Mouse (Mus musculus) intestine, embryonic 16.5 days (tissue): ENCODE measurements at regions not wholly inside any gene's neighbourhood (a gene's known extent, or its start where the extent isn't known, plus 50 kb on each side); places are given as distances from the start of the nearest gene placed in this dataset.
A peak's percentile ranks its signal among the peaks of the same experiment; 100 is the strongest.

Experiments used
- ATAC-seq: fragments of 200-750 bp; cut with Nextera tagmentation; 2 replicates; pipeline ENCODE4 v1.8.0; 2017; ENCODE audit warnings: moderate TSS enrichment, moderate library complexity
- H3K27ac ChIP-seq: fragments of 300-500 bp; sonication (generic); 2 replicates; pipeline ENCODE4 v1.5.1; 2014; ENCODE audit warnings: mild to moderate bottlenecking, low read length
- H3K27me3 ChIP-seq: fragments of 300-500 bp; sonication (generic); replicated peaks from 2 replicates; pipeline ENCODE4 v1.6.1; 2014; ENCODE audit warnings: low read length, control low read depth, mixed read lengths; ENCODE audit not compliant: control insufficient read depth, insufficient read depth
- H3K36me3 ChIP-seq: fragments of 300-500 bp; sonication (generic); 2 replicates; pipeline ENCODE4 v1.6.1; 2014; ENCODE audit warnings: low read length, control low read depth; ENCODE audit not compliant: control insufficient read depth, insufficient read depth
- H3K4me1 ChIP-seq: fragments of 300-500 bp; sonication (generic); 2 replicates; pipeline ENCODE4 v1.6.1; 2014; ENCODE audit warnings: low read length, control low read depth, mixed read lengths; ENCODE audit not compliant: control insufficient read depth, insufficient read depth
- H3K4me2 ChIP-seq: fragments of 300-500 bp; sonication (generic); 2 replicates; pipeline ENCODE4 v1.6.1; 2014; ENCODE audit warnings: low read depth, low read length, control low read depth
- H3K4me3 ChIP-seq: fragments of 300-500 bp; sonication (generic); 2 replicates; pipeline ENCODE4 v1.5.1; 2014; ENCODE audit warnings: mild to moderate bottlenecking, low read length
- H3K9ac ChIP-seq: fragments of 300-500 bp; sonication (generic); 2 replicates; pipeline ENCODE4 v1.6.1; 2014; ENCODE audit warnings: low read depth, low read length
- H3K9me3 ChIP-seq: fragments of 300-500 bp; sonication (generic); 2 replicates; pipeline ENCODE4 v1.6.1; 2016; ENCODE audit warnings: low read length, control low read depth; ENCODE audit not compliant: control insufficient read depth
- WGBS: fragments of 180-500 bp; shearing (Covaris S2); extraction: QIAGEN DNeasy Blood & Tissue Kit; methylation state at CpG from one replicate; pipeline ENCODE4 v1.1.7; 2014; 5-methylcytosine and 5-hydroxymethylcytosine counted together

DNA sequence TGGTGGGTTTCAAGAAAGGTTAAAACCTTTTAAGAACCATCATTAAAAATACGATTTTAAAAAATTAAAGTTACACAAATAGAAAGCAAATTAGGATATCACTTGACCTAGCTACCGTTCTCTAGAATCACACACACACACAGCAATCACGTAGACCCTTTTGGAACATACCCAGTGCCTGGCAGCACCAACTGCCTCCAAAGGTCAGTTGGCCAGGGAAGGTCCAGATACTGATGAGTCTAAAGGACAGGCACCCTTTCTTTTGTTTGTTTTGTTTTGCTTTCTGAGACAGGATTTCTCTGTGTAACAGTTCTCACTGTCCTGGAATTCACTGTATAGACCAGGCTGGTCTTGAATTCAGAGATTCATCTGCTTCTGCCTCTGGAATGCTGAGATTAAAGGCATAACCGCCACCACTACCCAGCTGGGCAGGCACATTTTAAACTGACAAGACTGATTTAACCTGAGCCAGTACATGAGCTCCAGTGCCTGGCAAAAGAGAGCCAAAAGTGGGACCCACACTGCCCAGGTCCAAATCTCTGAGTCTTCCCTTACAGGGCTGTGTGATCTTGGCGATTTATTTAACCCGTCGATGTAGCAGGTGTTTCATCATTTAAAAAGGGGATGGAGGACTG is 353.0 kb downstream of the Pmp22 start:
- no peak overlapping the region for H3K27ac ChIP-seq
- H3K4me1 ChIP-seq = no peaks in the 10 kb centered on the region
- H3K27me3 ChIP-seq = no peaks in the 10 kb centered on the region
- WGBS = 87% methylated on average over 7 of the region's 7 CpGs
- no peak overlapping the region for H3K4me2 ChIP-seq
- H3K4me3 ChIP-seq = no peak overlapping the region
- no peak for ATAC-seq
- H3K9me3 ChIP-seq = no peaks in the 10 kb centered on the region
- H3K36me3 ChIP-seq = no peaks in the 10 kb centered on the region
- H3K9ac ChIP-seq = no peak overlapping the region

DNA sequence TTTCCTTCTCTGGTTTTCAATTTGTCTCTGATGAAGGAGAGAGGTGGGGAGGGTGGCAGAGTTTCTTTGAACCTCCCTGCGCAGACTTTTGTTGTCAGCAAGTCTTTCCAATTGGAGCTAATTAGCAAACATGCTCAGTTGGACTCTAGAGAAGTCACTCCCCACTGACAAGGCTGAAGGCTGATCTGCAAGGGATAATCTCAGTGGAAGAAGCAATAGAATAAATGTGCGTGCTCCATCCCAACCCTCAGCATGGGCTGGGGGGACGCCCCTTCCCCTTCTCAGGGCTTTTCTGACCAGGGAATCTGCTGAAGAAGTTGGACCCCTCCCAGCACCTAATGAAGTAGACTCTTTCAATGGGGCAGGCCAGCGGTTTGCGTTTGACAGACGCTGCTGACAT is 353.8 kb downstream of the Pmp22 start:
- no peak for ATAC-seq
- Histone ChIP-seq H3K9me3 (no peaks in the 10 kb centered on the region), H3K27ac (no peak overlapping the region), H3K4me1 (no peaks in the 10 kb centered on the region), H3K4me3 (no peak overlapping the region), H3K9ac (no peak overlapping the region), H3K36me3 (no peaks in the 10 kb centered on the region), H3K4me2 (no peak overlapping the region), H3K27me3 (no peaks in the 10 kb centered on the region)
- 71% methylated on average over 6 of the region's 6 CpGs for WGBS

DNA sequence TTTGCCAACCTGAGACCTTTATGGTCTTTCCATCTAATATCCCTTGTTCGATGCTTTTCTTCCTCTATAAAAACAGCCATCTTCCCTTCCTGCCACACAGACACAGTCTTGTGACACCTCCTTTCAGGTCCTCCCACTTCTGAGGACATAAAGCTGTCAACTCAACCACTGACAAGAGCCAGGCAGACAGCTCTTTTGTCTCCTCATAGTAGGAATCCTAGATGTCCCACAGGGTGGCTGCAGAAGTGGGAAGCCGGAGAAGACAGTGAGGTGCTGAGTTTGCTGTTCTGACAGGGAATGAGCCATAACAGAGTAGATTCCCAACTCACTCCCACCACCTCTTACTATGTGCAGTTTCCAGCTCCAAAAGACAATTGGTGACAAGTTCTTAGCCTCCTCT is 358.4 kb downstream of the Pmp22 start:
- Histone ChIP-seq H3K9ac (no peak overlapping the region), H3K27me3 (no peaks in the 10 kb centered on the region), H3K36me3 (no peaks in the 10 kb centered on the region), H3K9me3 (no peaks in the 10 kb centered on the region), H3K4me2 (no peak overlapping the region), H3K4me3 (no peak overlapping the region), H3K4me1 (no peaks in the 10 kb centered on the region), H3K27ac (no peak overlapping the region)
- 35% methylated on average over 2 of the region's 2 CpGs for WGBS
- ATAC-seq = no peak

DNA sequence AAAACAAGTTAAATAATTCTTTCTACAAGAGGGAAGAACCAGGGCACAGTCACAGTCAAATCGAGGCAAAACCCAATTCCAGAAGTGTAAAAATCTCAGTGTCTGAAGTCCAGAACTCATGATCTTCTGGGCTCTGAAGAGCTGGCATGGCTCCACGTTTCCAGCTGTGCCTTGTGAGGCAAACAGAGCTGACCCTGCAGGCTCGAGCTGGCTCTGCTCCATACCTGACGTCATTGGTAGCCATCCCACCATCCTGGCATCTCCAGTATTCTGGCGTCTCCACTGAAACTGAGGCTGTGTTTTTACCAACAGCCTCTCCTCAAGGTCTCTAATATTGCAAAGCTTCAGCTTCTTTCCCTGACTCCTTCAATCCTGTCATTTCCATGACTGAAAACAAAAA is 373.4 kb downstream of the Pmp22 start:
- no peaks in the 10 kb centered on the region for H3K9me3 ChIP-seq
- no peaks in the 10 kb centered on the region for H3K27me3 ChIP-seq
- H3K4me2 ChIP-seq = no peak overlapping the region
- H3K4me3 ChIP-seq = no peak overlapping the region
- ATAC-seq = no peak
- H3K27ac ChIP-seq = no peak overlapping the region
- WGBS = 43% methylated on average over 5 of the region's 5 CpGs
- H3K9ac ChIP-seq = no peak overlapping the region
- H3K36me3 ChIP-seq = no peaks in the 10 kb centered on the region
- H3K4me1 ChIP-seq = no peaks in the 10 kb centered on the region

- Histone ChIP-seq H3K36me3 (no peaks in the 10 kb centered on the region), H3K27me3 (no peaks in the 10 kb centered on the region), H3K4me3 (no peak overlapping the region), H3K9me3 (no peaks in the 10 kb centered on the region), H3K4me1 (no peaks in the 10 kb centered on the region), H3K9ac (no peak overlapping the region), H3K4me2 (no peak overlapping the region), H3K27ac (no peak overlapping the region)
- WGBS = 88% methylated on average over 8 of the region's 8 CpGs
- ATAC-seq = no peak
These were observed 378.6 kb downstream of the Pmp22 start for GRCm38 (mm10) chr11:63507387-63507786.

GRCm38 (mm10) chr11:63508727-63509126 is 379.9 kb downstream of the Pmp22 start:
- H3K27me3 ChIP-seq = no peaks in the 10 kb centered on the region
- 91% methylated on average over 2 of the region's 2 CpGs for WGBS
- no peak overlapping the region for H3K4me2 ChIP-seq
- H3K9me3 ChIP-seq = no peaks in the 10 kb centered on the region
- no peak overlapping the region for H3K27ac ChIP-seq
- no peaks in the 10 kb centered on the region for H3K4me1 ChIP-seq
- no peak for ATAC-seq
- no peak overlapping the region for H3K9ac ChIP-seq
- no peaks in the 10 kb centered on the region for H3K36me3 ChIP-seq
- H3K4me3 ChIP-seq = no peak overlapping the region

GRCm38 (mm10) chr11:63510611-63511010 is 381.8 kb downstream of the Pmp22 start:
- Histone ChIP-seq H3K27ac (no peak overlapping the region), H3K9me3 (no peaks in the 10 kb centered on the region), H3K4me3 (no peak overlapping the region), H3K27me3 (no peaks in the 10 kb centered on the region), H3K36me3 (no peaks in the 10 kb centered on the region), H3K4me1 (no peaks in the 10 kb centered on the region), H3K9ac (no peak overlapping the region), H3K4me2 (no peak overlapping the region)
- ATAC-seq = no peak
- 92% methylated on average over 7 of the region's 7 CpGs for WGBS

GRCm38 (mm10) chr11:63514615-63515014 is 385.8 kb downstream of the Pmp22 start:
- ATAC-seq = no peak
- WGBS = 91% methylated on average over 3 of the region's 3 CpGs
- no peak overlapping the region for H3K4me3 ChIP-seq
- no peak overlapping the region for H3K27ac ChIP-seq
- no peaks in the 10 kb centered on the region for H3K27me3 ChIP-seq
- no peaks in the 10 kb centered on the region for H3K36me3 ChIP-seq
- no peaks in the 10 kb centered on the region for H3K9me3 ChIP-seq
- 0 out of 2 replicates have a peak, but pooled peaks cover 9% of the 10 kb centered on the region for H3K4me1 ChIP-seq
- no peak overlapping the region for H3K9ac ChIP-seq
- no peak overlapping the region for H3K4me2 ChIP-seq

GRCm38 (mm10) chr11:63518847-63519246 is 390.1 kb downstream of the Pmp22 start:
- peak; percentile 77 for ATAC-seq
- 36% methylated on average over 6 of the region's 6 CpGs for WGBS

DNA sequence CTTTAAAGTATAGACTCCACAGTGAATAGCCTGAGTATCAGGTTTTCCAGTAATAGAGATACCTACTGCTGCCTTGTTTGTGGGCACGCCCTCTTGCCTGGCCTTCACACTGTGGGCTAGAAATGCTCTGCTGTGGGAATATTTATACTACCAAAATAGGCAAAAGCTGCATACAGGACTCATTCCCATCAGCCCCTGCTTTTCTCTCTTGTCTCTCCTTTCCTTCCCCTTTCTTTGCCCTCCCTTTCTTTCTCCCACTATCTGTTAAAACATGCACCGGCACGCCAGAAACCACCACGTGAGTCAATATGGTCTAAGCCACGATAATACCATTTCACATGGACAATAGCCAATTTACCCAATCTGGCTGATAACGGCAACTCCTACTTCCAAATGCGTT is 395.5 kb downstream of the Pmp22 start:
- Histone ChIP-seq H3K4me3 (no peak overlapping the region), H3K36me3 (no peaks in the 10 kb centered on the region), H3K4me1 (no peaks in the 10 kb centered on the region), H3K4me2 (no peak overlapping the region), H3K9me3 (no peaks in the 10 kb centered on the region), H3K27me3 (no peaks in the 10 kb centered on the region), H3K27ac (no peak overlapping the region), H3K9ac (no peak overlapping the region)
- 59% methylated on average over 7 of the region's 7 CpGs for WGBS
- no peak for ATAC-seq

More at GRCm38 (mm10) chr11:63518847-63519246, 390.1 kb downstream of the Pmp22 start:
- Histone ChIP-seq H3K4me2 (no peak overlapping the region), H3K27ac (no peak overlapping the region), H3K36me3 (no peaks in the 10 kb centered on the region), H3K9ac (no peak overlapping the region), H3K9me3 (no peaks in the 10 kb centered on the region), H3K27me3 (no peaks in the 10 kb centered on the region), H3K4me3 (no peak overlapping the region), H3K4me1 (0 out of 2 replicates have a peak, but pooled peaks cover 9% of the 10 kb centered on the region)
